Mouse (Mus musculus) erythroblast, embryonic 14.5 days (primary cell): ENCODE results near the gene Rgl1.

Experiments used
- GATA1 ChIP-seq: IDR thresholded peaks from 2 replicates; pipeline ENCODE4 v1.6.1; 2012; ENCODE audit warnings: low read length, inconsistent platforms, mixed read lengths
- TAL1 ChIP-seq: IDR thresholded peaks from 3 replicates; pipeline ENCODE4 v1.6.1; 2012; ENCODE audit warnings: low read length, inconsistent platforms, mixed read lengths

- TF ChIP-seq GATA1 (peak; percentile 90), TAL1 (peak; percentile 88)
Observed at GRCm38 (mm10) chr1:152592609-152593008, 173.5 kb downstream of the Rgl1 start.
